Mouse (Mus musculus): ENCODE data around the gene Slc17a8.
"Not testable (repeated sequence)": the region's sequence is repeated elsewhere in the genome, so short reads cannot be mapped to it uniquely, and the experiment has no call there.

Slc17a8 gene

DNA sequence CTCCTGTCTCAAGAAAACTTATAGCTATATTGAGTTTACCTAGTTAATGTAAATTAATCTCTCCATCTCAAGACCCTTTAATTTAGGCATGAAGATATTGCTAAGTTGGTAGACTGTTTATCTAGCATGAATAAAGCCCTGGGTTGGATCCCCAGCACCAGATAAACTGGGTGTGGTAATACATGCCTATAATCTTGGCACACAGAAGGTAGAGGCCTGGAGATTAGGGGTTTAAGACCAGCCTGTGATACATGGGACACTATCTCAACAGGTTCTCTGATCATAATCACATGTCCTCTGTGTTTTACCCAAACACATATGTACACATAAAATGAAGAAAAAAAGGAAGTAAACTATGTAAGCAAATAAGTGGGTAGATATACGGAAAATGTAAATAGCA lies 32.3 kb downstream of the Slc17a8 start:
- DNase-seq = no peak

- no peak for DNase-seq
Measured at GRCm38 (mm10) chr10:89584709-89585108, 36.3 kb downstream of the Slc17a8 start.

DNA sequence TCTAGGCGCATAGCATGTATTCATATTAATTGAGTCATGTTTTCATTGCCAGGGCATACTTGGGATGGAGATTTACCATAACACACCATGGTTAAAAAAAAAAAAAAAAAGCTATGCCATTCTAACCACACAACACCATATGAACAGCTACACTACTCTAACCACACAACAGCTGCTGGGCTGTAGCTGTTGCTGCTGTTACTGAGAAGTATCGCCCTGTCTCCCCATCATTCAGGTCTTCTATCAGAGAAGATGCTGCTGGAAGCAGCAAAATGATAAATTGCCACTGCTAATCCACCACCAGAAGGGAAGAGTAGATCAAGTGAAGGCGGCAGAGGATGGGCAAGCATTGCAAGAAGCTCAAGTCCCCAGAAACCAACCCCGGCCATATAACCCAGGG lies 42.3 kb downstream of the Slc17a8 start:
- no peak for DNase-seq

DNA sequence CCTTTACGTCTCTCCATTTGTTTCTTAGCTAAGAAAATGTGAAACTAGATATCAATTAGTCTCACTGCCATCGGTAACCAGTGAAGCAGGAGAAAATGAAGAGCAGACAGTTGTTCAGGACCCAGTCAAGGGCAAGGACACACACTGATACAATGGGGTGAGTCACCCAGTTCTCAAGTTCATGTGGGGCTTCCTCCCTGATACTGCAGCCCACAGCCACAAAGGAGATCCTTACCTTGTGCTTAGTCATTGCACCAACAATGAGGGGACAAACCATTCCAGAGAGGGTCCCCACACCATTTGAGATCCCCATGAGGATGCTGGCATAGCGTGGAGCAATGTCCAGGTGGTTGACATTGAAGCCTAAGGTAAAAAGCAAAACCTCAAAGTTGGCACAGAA lies 43.4 kb downstream of the Slc17a8 start:
- DNase-seq = no peak

GRCm38 (mm10) chr10:89573421-89573820 lies 47.6 kb downstream of the Slc17a8 start:
- DNase-seq = no peak

GRCm38 (mm10) chr10:89572946-89573345 lies 48.1 kb downstream of the Slc17a8 start:
- no peak for DNase-seq

DNA sequence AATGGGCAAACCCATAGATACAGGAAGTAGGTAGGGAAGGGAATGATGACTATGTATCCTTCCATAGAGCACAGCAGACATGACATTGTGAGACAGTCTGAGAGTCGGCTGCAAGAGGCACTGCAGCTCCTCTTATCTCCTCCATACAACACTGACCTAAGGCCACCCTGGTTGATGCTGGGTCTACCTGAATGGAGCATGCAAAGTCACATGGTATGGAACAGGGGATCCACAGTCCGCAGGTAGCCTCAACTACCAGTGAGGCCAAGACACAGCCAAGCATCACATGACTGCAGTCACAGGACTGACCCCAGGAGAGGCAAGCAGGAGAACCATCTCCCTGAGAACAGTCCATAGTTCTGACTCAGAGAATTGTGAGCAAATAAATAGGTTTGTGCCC lies 53.7 kb downstream of the Slc17a8 start:
- no peak for DNase-seq

GRCm38 (mm10) chr10:89565301-89566022 lies 55.6 kb downstream of the Slc17a8 start:
- no peak for DNase-seq

- DNase-seq = no peak
Measured at GRCm38 (mm10) chr10:89562113-89562512, 58.9 kb downstream of the Slc17a8 start.

DNA sequence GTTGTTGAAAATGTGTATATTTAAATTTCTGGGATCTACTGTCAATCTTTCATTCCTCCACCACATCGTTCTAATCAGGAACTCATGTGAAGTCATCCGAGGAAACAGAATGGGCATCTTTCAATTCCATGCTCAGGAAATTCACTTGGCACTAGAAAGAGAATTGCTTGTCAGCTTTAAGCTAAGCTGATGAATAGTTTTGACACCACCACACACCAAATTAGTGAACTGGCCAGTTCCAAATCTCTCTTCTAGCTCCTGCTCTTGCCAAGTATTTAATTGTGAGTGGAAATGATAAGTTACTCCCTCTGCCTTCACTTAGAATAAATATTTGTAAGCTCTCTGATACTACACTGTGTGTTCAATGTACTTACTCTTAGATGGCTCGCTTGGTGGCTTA lies 61.7 kb downstream of the Slc17a8 start:
- no peak for DNase-seq

- DNase-seq = not testable (repeated sequence)
Measured at GRCm38 (mm10) chr10:89554885-89555284, 66.2 kb downstream of the Slc17a8 start.

DNA sequence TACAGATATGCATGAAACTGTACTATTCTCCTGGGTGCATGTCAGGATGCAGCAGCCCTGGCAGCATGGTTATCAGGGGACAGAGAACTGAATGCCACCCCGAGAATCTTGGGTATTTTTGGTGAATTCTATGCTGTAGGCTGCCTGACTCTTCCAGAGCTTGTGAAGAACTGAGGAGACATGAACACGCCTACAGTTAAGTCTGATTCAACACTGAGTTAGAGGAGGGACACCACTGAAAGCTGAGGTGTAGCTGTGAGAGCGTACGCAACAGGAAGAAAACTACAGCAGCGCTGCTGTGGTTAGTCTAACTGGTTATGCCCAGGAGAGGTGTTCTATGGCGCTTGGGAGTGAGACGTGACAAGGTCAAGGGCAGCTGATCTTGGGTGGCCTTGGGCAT lies 67.2 kb downstream of the Slc17a8 start:
- DNase-seq = not testable (repeated sequence)

DNA sequence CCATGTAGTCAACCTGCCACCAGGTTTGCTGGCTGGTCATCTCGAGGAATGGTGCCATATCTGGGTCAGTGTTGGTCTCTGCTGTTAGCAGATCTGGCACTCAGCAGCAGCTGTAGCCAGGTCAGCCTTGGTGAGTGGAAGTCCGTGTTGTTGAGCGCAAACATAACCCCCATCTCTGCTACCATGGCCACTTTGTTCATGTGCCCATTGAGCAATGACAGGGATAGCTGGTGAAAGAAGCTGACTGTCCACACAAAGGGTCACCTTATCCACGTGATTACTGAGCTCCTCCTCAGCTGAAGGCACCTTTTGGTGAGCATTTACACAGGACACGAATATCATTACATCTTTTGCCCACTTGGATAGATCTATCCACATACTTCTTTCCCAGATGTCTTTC lies 68.0 kb downstream of the Slc17a8 start:
- DNase-seq = no peak

DNA sequence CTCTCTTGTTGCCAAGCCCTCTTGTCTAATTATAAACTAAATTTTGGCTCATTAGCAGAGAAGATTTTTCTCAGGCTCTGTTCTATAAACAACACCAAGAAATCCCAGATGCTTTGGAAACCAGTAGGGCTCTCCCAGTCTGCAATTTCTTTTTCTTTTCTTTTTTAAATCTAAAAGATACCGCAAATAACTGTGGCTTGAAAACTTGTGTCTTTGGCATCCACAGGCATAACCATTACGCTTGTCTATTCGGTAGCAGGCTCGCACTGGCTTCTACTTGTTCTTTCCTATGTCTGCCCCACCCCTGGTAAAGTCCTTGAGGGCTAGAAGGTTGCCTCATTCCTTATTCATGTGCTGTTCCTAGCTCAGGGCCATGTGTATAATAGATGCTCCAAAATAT lies 69.4 kb downstream of the Slc17a8 start:
- DNase-seq = no peak

DNA sequence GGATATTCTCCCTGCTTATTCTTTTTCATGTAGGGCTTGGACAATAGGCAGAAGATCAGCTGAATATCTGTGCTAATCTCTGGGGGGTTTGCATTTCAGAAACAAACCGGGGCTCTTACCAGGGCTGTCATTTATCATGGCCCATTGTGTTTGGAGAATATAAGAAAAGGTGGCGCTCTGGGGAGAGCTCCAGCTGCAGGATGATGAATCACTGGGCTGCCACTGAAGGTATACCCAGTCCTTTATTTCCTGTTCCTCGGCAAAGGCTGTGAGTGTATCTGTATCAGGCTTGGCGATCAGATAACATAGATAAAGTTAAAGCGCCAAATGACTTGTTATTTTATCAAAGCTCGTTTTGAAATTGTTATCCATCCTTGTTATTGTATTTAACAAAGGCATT lies 73.0 kb downstream of the Slc17a8 start:
- DNase-seq = no peak

DNA sequence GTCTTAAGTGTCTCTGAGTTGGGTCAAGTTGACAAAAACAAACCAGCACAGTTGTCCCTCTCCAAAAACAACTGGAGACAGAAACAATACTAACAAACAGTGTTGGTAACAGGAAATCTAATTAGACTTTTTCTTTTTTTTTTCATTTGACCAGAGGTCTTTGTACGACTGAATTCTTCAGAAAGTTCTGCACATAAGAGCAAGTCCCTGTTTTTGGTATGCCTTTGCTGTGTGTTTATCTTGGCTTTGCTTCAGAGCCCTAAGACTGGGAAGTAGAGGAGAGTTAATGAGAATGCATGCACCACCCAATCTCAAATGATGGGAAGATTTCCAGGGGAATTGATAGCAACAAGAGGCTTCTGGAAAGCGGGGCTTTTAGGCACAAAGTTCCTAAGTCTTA lies 74.1 kb downstream of the Slc17a8 start:
- no peak for DNase-seq

DNA sequence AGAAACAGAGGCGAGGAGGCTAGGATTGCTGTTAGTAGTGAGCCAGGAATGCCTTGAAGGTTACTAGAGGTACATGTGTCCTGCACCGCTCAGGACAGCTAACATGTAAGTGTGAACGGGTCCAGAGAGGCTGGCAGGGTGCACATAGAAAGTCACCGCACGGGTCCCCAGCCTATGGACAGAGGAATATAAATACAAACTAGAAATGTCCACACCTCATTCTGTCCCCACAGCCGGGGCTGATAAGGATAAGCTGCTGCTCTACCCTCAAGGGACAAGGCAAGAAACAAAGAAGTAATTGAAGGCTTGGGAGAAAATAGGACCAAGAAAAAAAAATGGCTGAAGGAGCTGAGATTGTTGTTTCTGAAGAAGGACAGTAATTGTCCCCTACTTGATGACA lies 77.2 kb downstream of the Slc17a8 start:
- no peak for DNase-seq

- DNase-seq = no peak
Measured at GRCm38 (mm10) chr10:89542321-89542720, 78.7 kb downstream of the Slc17a8 start.

GRCm38 (mm10) chr10:89532929-89533727 lies 87.9 kb downstream of the Slc17a8 start, which contains the start of gene Nr1h4:
TSS of gene Nr1h4 (minus strand) at chr10:89533585.
- peak; percentile 62 to 78 for DNase-seq

DNA sequence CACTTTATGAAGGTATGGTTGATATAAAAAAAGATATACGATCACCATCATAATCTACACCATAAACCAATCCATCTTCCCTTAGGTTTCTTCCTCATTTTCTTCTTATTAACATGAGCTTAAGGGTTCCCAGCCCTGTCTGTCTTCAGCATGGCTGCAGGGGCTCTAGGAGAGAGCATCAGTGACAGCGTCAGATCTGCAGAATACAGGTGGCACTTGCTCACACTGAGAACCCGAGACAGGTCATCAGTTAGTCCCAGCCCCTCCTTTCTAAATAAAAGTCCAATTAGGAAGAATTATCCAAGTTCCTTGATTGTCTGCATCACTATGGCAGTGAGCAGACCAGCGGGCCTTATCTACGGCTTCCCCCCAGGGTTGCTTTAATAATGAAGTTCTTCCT lies 88.6 kb downstream of the Slc17a8 start:
- peak in 1 of 2 experiments; percentile 6 for DNase-seq

GRCm38 (mm10) chr10:89531976-89532375 lies 89.1 kb downstream of the Slc17a8 start:
- peak in 1 of 2 experiments; percentile 6 for DNase-seq

- DNase-seq = peak in 1 of 2 experiments; percentile 7
Measured at GRCm38 (mm10) chr10:89531194-89531634, 89.8 kb downstream of the Slc17a8 start.

- DNase-seq = no peak
Measured at GRCm38 (mm10) chr10:89527054-89527453, 94.0 kb downstream of the Slc17a8 start.

DNA sequence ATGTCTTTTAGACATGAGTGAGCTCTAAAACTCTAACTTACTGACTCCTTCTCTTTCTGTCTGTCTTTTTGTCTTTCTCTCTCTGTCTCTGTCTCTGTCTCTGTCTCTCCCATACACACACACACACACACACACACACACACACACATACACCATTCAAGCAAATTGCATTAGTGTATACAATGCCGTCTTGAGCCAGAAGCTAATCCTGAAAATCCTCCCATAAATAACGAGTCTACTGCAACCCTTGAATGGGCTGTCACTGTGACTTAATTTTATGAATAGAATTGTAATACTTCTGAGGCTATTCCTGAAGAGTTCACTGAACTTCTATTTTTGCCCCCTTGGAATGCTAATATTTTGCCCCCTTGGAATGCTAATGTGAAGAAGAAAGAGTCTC lies 95.2 kb downstream of the Slc17a8 start:
- DNase-seq = no peak
